Mouse (Mus musculus): ENCODE data around the gene Cep128.
A peak's percentile ranks its signal among the peaks of the same experiment; 100 is the strongest.

DNA sequence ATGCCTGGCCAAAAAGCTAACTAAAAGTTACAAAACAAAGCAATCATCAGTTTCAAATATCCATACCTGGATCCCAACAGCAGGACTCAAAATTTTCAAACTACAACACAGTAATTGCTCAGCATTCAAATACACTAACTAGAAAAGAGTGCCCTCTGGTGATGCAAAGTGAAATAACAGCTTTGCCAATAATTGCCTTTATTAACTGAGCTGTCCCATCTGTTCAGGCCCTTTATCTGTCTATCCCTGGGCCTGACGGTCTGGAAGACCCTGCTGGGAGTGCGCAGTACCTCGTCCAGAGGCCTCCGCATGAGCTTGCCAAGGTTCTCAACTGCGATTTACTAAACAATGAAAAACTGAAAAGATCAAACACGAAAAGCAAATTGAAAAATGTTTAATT, 58.1 kb downstream of the Cep128 start:
- no peak for TF ChIP-seq MAX (IDR thresholded peaks at IDR 0.05; ENCODE audit: low read length)
- no peak for TF ChIP-seq MXI1 (IDR thresholded peaks at IDR 0.05; ENCODE audit: low read depth, low read length)
- TF ChIP-seq CTCF (IDR thresholded peaks at IDR 0.05 in 2 of 3, conservative IDR thresholded peaks at IDR 0.05 in 1 of 3; ENCODE audit: control insufficient read depth in 1 of 3, insufficient read depth in 1 of 3, low read depth in 2 of 3, low read length in 3 of 3, poor library complexity in 1 of 3, severe bottlenecking in 1 of 3), result peak in 2 of 3 experiments; percentile 69 to 74; a peak in 4 of 6 replicates
- no peak for TF ChIP-seq USF1 (IDR thresholded peaks at IDR 0.05; ENCODE audit: low read depth, low read length)
- no peak for TF ChIP-seq GATA1 (IDR thresholded peaks at IDR 0.05; ENCODE audit: low read depth, low read length)
- TF ChIP-seq POLR2A (IDR thresholded peaks at IDR 0.05; ENCODE audit: control insufficient read depth in 1 of 2, insufficient read depth in 1 of 2, low read depth in 1 of 2, low read length in 2 of 2, poor library complexity in 1 of 2), result no peak
